Mouse (Mus musculus) myocyte (in vitro differentiated cells): ENCODE results near the gene Trim25. TPM values are rescaled to one million over a fixed set of nuclear protein-coding genes. Genes with fewer than 3 reads are reported as not detected.

Experiments
- H3K27me3 ChIP-seq: one replicate; pipeline ENCODE4 v1.6.1; 2011; ENCODE audit not compliant: control insufficient read depth, insufficient read depth, insufficient read length
- H3K36me3 ChIP-seq: one replicate; pipeline ENCODE4 v1.6.1; 2011; ENCODE audit not compliant: control insufficient read depth, insufficient read depth
- H3K4me2 ChIP-seq: one replicate; pipeline ENCODE4 v1.6.1; 2011; ENCODE audit warnings: low read depth, control low read depth
- H3K4me3 ChIP-seq: one replicate; pipeline ENCODE4 v1.5.1; 2011; ENCODE audit warnings: mild to moderate bottlenecking, control low read depth, moderate library complexity
- H3K79me2 ChIP-seq: one replicate; pipeline ENCODE4 v1.6.1; 2011; ENCODE audit not compliant: control insufficient read depth, insufficient read depth
- H3ac ChIP-seq: one replicate; pipeline ENCODE4 v1.6.1; 2011; ENCODE audit not compliant: control insufficient read depth, insufficient read length
- CEBPB ChIP-seq: IDR thresholded peaks from 2 replicates; pipeline ENCODE4 v1.6.1; 2011; ENCODE audit warnings: mild to moderate bottlenecking, moderate library complexity; ENCODE audit not compliant: poor library complexity, insufficient read depth, severe bottlenecking
- E2F4 ChIP-seq: IDR thresholded peaks from one replicate; pipeline ENCODE4 v1.6.1; 2011; ENCODE audit warnings: mild to moderate bottlenecking, control low read depth, moderate library complexity; ENCODE audit not compliant: insufficient read depth
- MAX ChIP-seq: IDR thresholded peaks from one replicate; pipeline ENCODE4 v1.6.1; 2011; ENCODE audit warnings: low read depth, mild to moderate bottlenecking, control low read depth
- MYOD1 ChIP-seq, 3 experiments: IDR thresholded peaks; one replicate each; pipeline ENCODE4 v1.6.1; 2011; ENCODE audit warnings: control low read depth in 2 of 3, low read depth in 2 of 3, mild to moderate bottlenecking in 2 of 3, moderate library complexity in 1 of 3; ENCODE audit not compliant: insufficient read length in 2 of 3, control insufficient read depth in 1 of 3
- MYOG ChIP-seq, 3 experiments: IDR thresholded peaks; one replicate each; pipeline ENCODE4 v1.6.1; 2011; ENCODE audit warnings: control low read depth in 2 of 3, low read depth in 2 of 3, mild to moderate bottlenecking in 2 of 3; ENCODE audit not compliant: insufficient read length in 2 of 3, control insufficient read depth in 1 of 3, insufficient read depth in 1 of 3
- POLR2A ChIP-seq: IDR thresholded peaks from one replicate; pipeline ENCODE4 v1.6.1; 2011; ENCODE audit warnings: low read depth, mild to moderate bottlenecking, control low read depth, moderate library complexity; ENCODE audit not compliant: insufficient read length
- POLR2AphosphoS2 ChIP-seq: IDR thresholded peaks from one replicate; pipeline ENCODE4 v1.6.1; 2011; ENCODE audit warnings: low read depth, control low read depth; ENCODE audit not compliant: insufficient read length
- REST ChIP-seq: IDR thresholded peaks from one replicate; pipeline ENCODE4 v1.6.1; 2011; ENCODE audit warnings: mild to moderate bottlenecking, control low read depth, moderate library complexity; ENCODE audit not compliant: insufficient read depth, insufficient read length
- SRF ChIP-seq: IDR thresholded peaks from one replicate; pipeline ENCODE4 v1.6.1; 2011; ENCODE audit warnings: low read depth; ENCODE audit not compliant: control insufficient read depth, insufficient read length
- TCF12 ChIP-seq: IDR thresholded peaks from one replicate; pipeline ENCODE4 v1.6.1; 2011; ENCODE audit warnings: mild to moderate bottlenecking, control low read depth; ENCODE audit not compliant: poor library complexity, insufficient read depth, severe bottlenecking
- TCF3 ChIP-seq: IDR thresholded peaks from one replicate; pipeline ENCODE4 v1.6.1; 2011; ENCODE audit warnings: low read depth, control low read depth; ENCODE audit not compliant: insufficient read length
- USF1 ChIP-seq: IDR thresholded peaks from one replicate; pipeline ENCODE4 v1.6.1; 2011; ENCODE audit warnings: low read depth, mild to moderate bottlenecking, control low read depth, moderate library complexity
- polyA plus RNA-seq: library from polyadenylated mRNA; unstranded; fragments of >200 nt; fragmentation: generic; extraction: Trizol; gene quantifications from one replicate; pipeline ENCODE4 v1.2.1, GENCODE M21; 2012; ENCODE audit warnings: missing spikeins

The Trim25 gene
- polyA plus RNA-seq, 1 experiment = 6.5 TPM

GRCm38 (mm10) chr11:89022120-89022731 is 23.1 kb downstream of the Trim25 start:
- Histone ChIP-seq H3K27me3 (no peaks in the 10 kb centered on the region), H3K36me3 (no peaks in the 10 kb centered on the region), H3K79me2 (no peaks in the 10 kb centered on the region), H3K4me2 (no peak overlapping the region), H3K4me3 (no peak overlapping the region), H3ac (no peak overlapping the region)
- TF ChIP-seq REST (no peak), TCF3 (no peak), POLR2A (no peak), E2F4 (no peak), SRF (no peak), CEBPB (no peak), MAX (no peak), MYOG (IDR thresholded peaks at IDR 0.05; ENCODE audit: control insufficient read depth in 1 of 3, insufficient read depth in 1 of 3, insufficient read length in 2 of 3, low read depth in 2 of 3) (no peak), MYOD1 (IDR thresholded peaks at IDR 0.05; ENCODE audit: control insufficient read depth in 1 of 3, insufficient read length in 2 of 3, low read depth in 2 of 3) (no peak), TCF12 (no peak)

- Histone ChIP-seq H3ac (no peak overlapping the region), H3K4me2 (no peak overlapping the region), H3K36me3 (no peaks in the 10 kb centered on the region), H3K4me3 (no peak overlapping the region), H3K79me2 (no peaks in the 10 kb centered on the region), H3K27me3 (no peaks in the 10 kb centered on the region)
- TF ChIP-seq SRF (no peak), CEBPB (no peak), TCF3 (no peak), MYOD1 (IDR thresholded peaks at IDR 0.05; ENCODE audit: control insufficient read depth in 1 of 3, insufficient read length in 2 of 3, low read depth in 2 of 3) (no peak), MYOG (IDR thresholded peaks at IDR 0.05; ENCODE audit: control insufficient read depth in 1 of 3, insufficient read depth in 1 of 3, insufficient read length in 2 of 3, low read depth in 2 of 3) (no peak), E2F4 (no peak), USF1 (no peak), POLR2A (no peak), REST (no peak), POLR2AphosphoS2 (no peak), MAX (no peak), TCF12 (no peak)
Observed at GRCm38 (mm10) chr11:89023477-89023876, 24.3 kb downstream of the Trim25 start.

GRCm38 (mm10) chr11:89024181-89024881 is 25.2 kb downstream of the Trim25 start:
- Histone ChIP-seq H3K4me3 (no peak overlapping the region), H3K36me3 (no peaks in the 10 kb centered on the region), H3ac (no peak overlapping the region), H3K4me2 (peak overlapping the region; percentile 54), H3K79me2 (no peaks in the 10 kb centered on the region), H3K27me3 (no peaks in the 10 kb centered on the region)
- no peak for TF ChIP-seq TCF12
- TF ChIP-seq MYOD1 (IDR thresholded peaks at IDR 0.05; ENCODE audit: control insufficient read depth in 1 of 3, insufficient read length in 2 of 3, low read depth in 2 of 3) = peak in 1 of 3 experiments; percentile 8

GRCm38 (mm10) chr11:89025603-89026002 is 26.4 kb downstream of the Trim25 start:
- no peaks in the 10 kb centered on the region for H3K79me2 ChIP-seq
- no peaks in the 10 kb centered on the region for H3K36me3 ChIP-seq
- no peaks in the 10 kb centered on the region for H3K27me3 ChIP-seq
- no peak overlapping the region for H3K4me3 ChIP-seq
- H3ac ChIP-seq = no peak overlapping the region
- H3K4me2 ChIP-seq = peak overlapping the region; percentile 54
- no peak for TF ChIP-seq TCF12
- TF ChIP-seq TCF3 = peak; percentile 24
- peak; percentile 40 to 86 (median 53) for TF ChIP-seq MYOG (IDR thresholded peaks at IDR 0.05; ENCODE audit: control insufficient read depth in 1 of 3, insufficient read depth in 1 of 3, insufficient read length in 2 of 3, low read depth in 2 of 3)
- TF ChIP-seq POLR2AphosphoS2 = no peak
- no peak for TF ChIP-seq E2F4
- TF ChIP-seq MAX = no peak
- peak; percentile 20 to 90 (median 90) for TF ChIP-seq MYOD1 (IDR thresholded peaks at IDR 0.05; ENCODE audit: control insufficient read depth in 1 of 3, insufficient read length in 2 of 3, low read depth in 2 of 3)

GRCm38 (mm10) chr11:89026117-89026516 is 26.9 kb downstream of the Trim25 start:
- no peaks in the 10 kb centered on the region for H3K36me3 ChIP-seq
- H3K4me3 ChIP-seq = no peak overlapping the region
- TF ChIP-seq POLR2A (no peak), REST (no peak), POLR2AphosphoS2 (no peak), MAX (no peak), MYOG (IDR thresholded peaks at IDR 0.05; ENCODE audit: control insufficient read depth in 1 of 3, insufficient read depth in 1 of 3, insufficient read length in 2 of 3, low read depth in 2 of 3) (no peak), MYOD1 (IDR thresholded peaks at IDR 0.05; ENCODE audit: control insufficient read depth in 1 of 3, insufficient read length in 2 of 3, low read depth in 2 of 3) (no peak), SRF (no peak), E2F4 (no peak), TCF12 (no peak), TCF3 (no peak), USF1 (no peak), CEBPB (no peak)
- no peak overlapping the region for H3ac ChIP-seq
- no peaks in the 10 kb centered on the region for H3K27me3 ChIP-seq
- H3K4me2 ChIP-seq = no peak overlapping the region
- no peaks in the 10 kb centered on the region for H3K79me2 ChIP-seq
